ENCODE assay signal across 9 mouse cellular contexts in genomic region chr19:47450261-47451137, GRCm38 (mm10). TPM values are rescaled to one million over a fixed set of nuclear protein-coding genes. Genes with fewer than 3 reads are reported as not detected.
DNase-seq lines count a peak whose midpoint lies in the region; ATAC-seq and TF ChIP-seq lines count a peak whose summit lies in the region.
"Had no signal": no experiment of that assay in that cellular context is flagged by ENCODE, and none has a peak within 500 bp of the region (broad histone marks: within the 10 kb centered on the region; RNA-seq: fewer than 3 reads in every experiment).

No protein-coding gene starts in this region.

- intact Hi-C loops in left cerebral cortex, postnatal 36 days (cut with DNase I) = no loop called here

- H3K4me2 ChIP-seq in forebrain, embryonic 13.5 days = no peak overlapping the region
- no peak overlapping the region for H3K4me2 ChIP-seq in midbrain, embryonic 12.5 days (replicated peaks)
- H3K4me2 ChIP-seq in midbrain, embryonic 15.5 days = no peak overlapping the region
- 0 out of 2 replicates have a peak overlapping the region, but pooled peaks have one; percentile 12 for H3K4me2 ChIP-seq in intestine, embryonic 15.5 days (replicated peaks)
- no peak overlapping the region for H3K4me2 ChIP-seq in stomach, postnatal 0 days (replicated peaks; ENCODE audit: low read depth)

- WGBS in forebrain, embryonic 10.5 days = 32% methylated on average over 8 of the region's 8 CpGs
- WGBS in forebrain, embryonic 13.5 days = 30% methylated on average over 8 of the region's 8 CpGs
- 18% methylated on average over 8 of the region's 8 CpGs for WGBS in midbrain, embryonic 12.5 days
- WGBS in midbrain, embryonic 15.5 days = 21% methylated on average over 8 of the region's 8 CpGs
- WGBS in intestine, embryonic 15.5 days = 31% methylated on average over 8 of the region's 8 CpGs
- 39% methylated on average over 8 of the region's 8 CpGs for WGBS in stomach, postnatal 0 days

- no peak overlapping the region for H3K4me3 ChIP-seq in forebrain, embryonic 10.5 days
- no peak overlapping the region for H3K4me3 ChIP-seq in forebrain, embryonic 13.5 days
- no peak overlapping the region for H3K4me3 ChIP-seq in midbrain, embryonic 12.5 days
- H3K4me3 ChIP-seq in midbrain, embryonic 15.5 days = no peak overlapping the region
- H3K4me3 ChIP-seq in intestine, embryonic 15.5 days (replicated peaks) = no peak overlapping the region
- H3K4me3 ChIP-seq in stomach, postnatal 0 days (ENCODE audit: low read depth, low read length) = no peak overlapping the region

- H3K27me3 ChIP-seq in forebrain, embryonic 10.5 days (ENCODE audit: poor library complexity, severe bottlenecking) = peaks cover 13% of the 10 kb centered on the region
- no peaks in the 10 kb centered on the region for H3K27me3 ChIP-seq in forebrain, embryonic 13.5 days
- peaks cover 23% of the 10 kb centered on the region for H3K27me3 ChIP-seq in midbrain, embryonic 12.5 days
- no peaks in the 10 kb centered on the region for H3K27me3 ChIP-seq in midbrain, embryonic 15.5 days (replicated peaks)
- H3K27me3 ChIP-seq in intestine, embryonic 15.5 days (replicated peaks) = no peaks in the 10 kb centered on the region
- no peaks in the 10 kb centered on the region for H3K27me3 ChIP-seq in stomach, postnatal 0 days (ENCODE audit: control insufficient read depth, insufficient read depth, low read length)

- H3K9me3 ChIP-seq in forebrain, embryonic 10.5 days = no peaks in the 10 kb centered on the region
- H3K9me3 ChIP-seq in forebrain, embryonic 13.5 days (replicated peaks) = no peaks in the 10 kb centered on the region
- no peaks in the 10 kb centered on the region for H3K9me3 ChIP-seq in midbrain, embryonic 12.5 days
- H3K9me3 ChIP-seq in midbrain, embryonic 15.5 days = no peaks in the 10 kb centered on the region
- no peaks in the 10 kb centered on the region for H3K9me3 ChIP-seq in intestine, embryonic 15.5 days
- no peaks in the 10 kb centered on the region for H3K9me3 ChIP-seq in stomach, postnatal 0 days (ENCODE audit: control insufficient read depth, low read length)

- TF ChIP-seq CTCF in stomach, postnatal 0 days (IDR thresholded peaks at IDR 0.05; ENCODE audit: low read depth) = no peak

- no peak for TF ChIP-seq EP300 in stomach, postnatal 0 days (optimal IDR thresholded peaks at IDR 0.05)

- 0 out of 2 replicates have a peak, but pooled peaks cover 2% of the 10 kb centered on the region for H3K36me3 ChIP-seq in forebrain, embryonic 10.5 days (replicated peaks)
- H3K36me3 ChIP-seq in forebrain, embryonic 13.5 days (ENCODE audit: poor library complexity, severe bottlenecking) = no peaks in the 10 kb centered on the region
- H3K36me3 ChIP-seq in midbrain, embryonic 12.5 days = no peaks in the 10 kb centered on the region
- no peaks in the 10 kb centered on the region for H3K36me3 ChIP-seq in midbrain, embryonic 15.5 days (replicated peaks)
- H3K36me3 ChIP-seq in intestine, embryonic 15.5 days = no peaks in the 10 kb centered on the region
- no peaks in the 10 kb centered on the region for H3K36me3 ChIP-seq in stomach, postnatal 0 days (ENCODE audit: control insufficient read depth, insufficient read depth, low read length)

- H3K9ac ChIP-seq in forebrain, embryonic 13.5 days = no peak overlapping the region
- no peak overlapping the region for H3K9ac ChIP-seq in midbrain, embryonic 12.5 days (replicated peaks)
- H3K9ac ChIP-seq in midbrain, embryonic 15.5 days = no peak overlapping the region
- H3K9ac ChIP-seq in intestine, embryonic 15.5 days = no peak overlapping the region
- 0 out of 2 replicates have a peak overlapping the region, but pooled peaks have one; percentile 8 for H3K9ac ChIP-seq in stomach, postnatal 0 days (ENCODE audit: low read length)

- H3K4me1 ChIP-seq in forebrain, embryonic 10.5 days = peaks cover 88% of the 10 kb centered on the region
- peaks cover 71% of the 10 kb centered on the region for H3K4me1 ChIP-seq in forebrain, embryonic 13.5 days
- H3K4me1 ChIP-seq in midbrain, embryonic 12.5 days = peaks cover 70% of the 10 kb centered on the region
- H3K4me1 ChIP-seq in midbrain, embryonic 15.5 days = peaks cover 17% of the 10 kb centered on the region
- H3K4me1 ChIP-seq in intestine, embryonic 15.5 days (replicated peaks) = peaks cover 70% of the 10 kb centered on the region
- H3K4me1 ChIP-seq in stomach, postnatal 0 days (replicated peaks; ENCODE audit: control insufficient read depth, insufficient read depth) = peaks cover 12% of the 10 kb centered on the region

- ATAC-seq in forebrain, embryonic 13.5 days = no peak
- ATAC-seq in midbrain, embryonic 12.5 days (ENCODE audit: low FRiP score, low read depth) = peak; percentile 46; the same call in 1 of the 2 replicates
- ATAC-seq in midbrain, embryonic 15.5 days (replicated peaks) = no peak
- peak; percentile 50 for ATAC-seq in intestine, embryonic 15.5 days
- peak; percentile 68 for ATAC-seq in stomach, postnatal 0 days (ENCODE audit: low FRiP score, low TSS enrichment)
- ATAC-seq: forebrain, embryonic 14.5 days had no signal

- no peak for DNase-seq in forebrain, embryonic 10.5 days (ENCODE audit: extremely low spot score, low spot score)
- DNase-seq in stomach, postnatal 0 days (ENCODE audit: low spot score) = peak; percentile 60
- no peak for DNase-seq in right cerebral cortex, postnatal 36 days (ENCODE audit: low spot score in 2 of 2)
- DNase-seq in left cerebral cortex, postnatal 36 days (ENCODE audit: low spot score in 2 of 2) = no peak

- H3K27ac ChIP-seq in forebrain, embryonic 10.5 days = peak overlapping the region; percentile 51
- H3K27ac ChIP-seq in forebrain, embryonic 13.5 days = no peak overlapping the region
- no peak overlapping the region for H3K27ac ChIP-seq in midbrain, embryonic 12.5 days (replicated peaks)
- no peak overlapping the region for H3K27ac ChIP-seq in midbrain, embryonic 15.5 days
- peak overlapping the region; percentile 55 for H3K27ac ChIP-seq in intestine, embryonic 15.5 days
- H3K27ac ChIP-seq in stomach, postnatal 0 days (replicated peaks) = peak overlapping the region; percentile 61

RNA-seq across cellular contexts. Expression of gene Sh3pxd2a, which starts 13.7 kb away (rescaled TPM):
- 1.5 and 1.8 TPM in 2 replicates for polyA plus RNA-seq in forebrain, embryonic 10.5 days (2016; fragmentation: Nextera tagmentation; extraction: Ambion mirVana)
- 3.0 and 3.6 TPM in 2 replicates for polyA plus RNA-seq in forebrain, embryonic 13.5 days (2015; fragmentation: Nextera tagmentation; extraction: Ambion mirVana)
- 2.9 and 3.2 TPM in 2 replicates for polyA plus RNA-seq in midbrain, embryonic 12.5 days (2016; fragmentation: Nextera tagmentation; extraction: Ambion mirVana)
- polyA plus RNA-seq in midbrain, embryonic 15.5 days (2015; fragmentation: Nextera tagmentation; extraction: Ambion mirVana) = 2.3 TPM in 2 replicates
- 4.8 and 5.0 TPM in 2 replicates for polyA plus RNA-seq in intestine, embryonic 15.5 days (2015; fragmentation: Nextera tagmentation; extraction: Ambion mirVana)
- 3.7 and 4.3 TPM in 2 replicates for polyA plus RNA-seq in stomach, postnatal 0 days (2015; fragmentation: Nextera tagmentation; extraction: Ambion mirVana)
- total RNA-seq in left cerebral cortex, postnatal 36 days (2021) = 10 to 100 TPM; 27.9 to 36.1 TPM

Comparison
In these comparisons a context has a peak if more than half of its experiments do, and no peak if none do; other contexts are left out.
1. H3K27ac ChIP-seq: peak in forebrain, embryonic 10.5 days (single experiment), intestine, embryonic 15.5 days (single experiment) and stomach, postnatal 0 days (single experiment); none in forebrain, embryonic 13.5 days (single experiment), midbrain, embryonic 12.5 days (single experiment) and midbrain, embryonic 15.5 days (single experiment).
2. ATAC-seq: peak in midbrain, embryonic 12.5 days (single experiment), intestine, embryonic 15.5 days (single experiment) and stomach, postnatal 0 days (single experiment); none in forebrain, embryonic 13.5 days (single experiment) and midbrain, embryonic 15.5 days (single experiment).